Mouse (Mus musculus): ENCODE data around the gene S100a3. TPM values are rescaled to one million over a fixed set of nuclear protein-coding genes. Genes with fewer than 3 reads are reported as not detected.

Gene S100a3
- not detected for total RNA-seq (2021)

GRCm38 (mm10) chr3:90560008-90560628, at the start of gene S100a3:
Gene S100a3 (plus strand): TSS chr3:90560578.
- intact Hi-C loops (cut with DNase I): no loop called here
- no peak for DNase-seq

- no peak for DNase-seq
- intact Hi-C loops (cut with DNase I): no loop called here
Measured at GRCm38 (mm10) chr3:90512276-90512675, 48.1 kb upstream of the S100a3 start.

GRCm38 (mm10) chr3:90512948-90513642, 47.3 kb upstream of the S100a3 start:
- intact Hi-C loops (cut with DNase I): no loop called here
- peak in 1 of 2 experiments; percentile 26 for DNase-seq

- peak; percentile 83 to 87 for DNase-seq
- intact Hi-C loops (cut with DNase I): no loop called here
Measured at GRCm38 (mm10) chr3:90513796-90514590, 46.4 kb upstream of the S100a3 start, which contains the start of the genes S100a1 and S100a13. Gene S100a1 (minus strand): TSS chr3:90514392. Gene S100a13 (plus strand): TSS chr3:90514435.

GRCm38 (mm10) chr3:90514691-90515090, 45.7 kb upstream of the S100a3 start:
- intact Hi-C loops (cut with DNase I): no loop called here

GRCm38 (mm10) chr3:90515242-90515641, 45.1 kb upstream of the S100a3 start:
- DNase-seq: peak; percentile 46 to 47

More at GRCm38 (mm10) chr3:90514691-90515090, 45.7 kb upstream of the S100a3 start:
- DNase-seq: peak; percentile 84

GRCm38 (mm10) chr3:90515789-90516188, 44.6 kb upstream of the S100a3 start:
- DNase-seq: no peak
- intact Hi-C loops (cut with DNase I): no loop called here

More at GRCm38 (mm10) chr3:90515242-90515641, 45.1 kb upstream of the S100a3 start:
- intact Hi-C loops (cut with DNase I): no loop called here

- no peak for DNase-seq
- intact Hi-C loops (cut with DNase I): no loop called here
Measured at GRCm38 (mm10) chr3:90517711-90518110, 42.7 kb upstream of the S100a3 start.

GRCm38 (mm10) chr3:90525421-90525820, 35.0 kb upstream of the S100a3 start:
- intact Hi-C loops (cut with DNase I): loop anchor here (1.0 to 2.0 kb wide), 2 partner anchors 49 to 90 kb away; no protein-coding TSS in a partner anchor
- DNase-seq: peak; percentile 80

GRCm38 (mm10) chr3:90526076-90526475, 34.3 kb upstream of the S100a3 start:
- intact Hi-C loops (cut with DNase I): no loop called here

GRCm38 (mm10) chr3:90526580-90526979, 33.8 kb upstream of the S100a3 start, which contains the start of gene S100a14:
Gene S100a14 (plus strand): TSS chr3:90526856.
- DNase-seq: no peak
- intact Hi-C loops (cut with DNase I): no loop called here

More at GRCm38 (mm10) chr3:90526076-90526475, 34.3 kb upstream of the S100a3 start:
- no peak for DNase-seq

GRCm38 (mm10) chr3:90527291-90527873, 33.0 kb upstream of the S100a3 start:
- no peak for DNase-seq
- intact Hi-C loops (cut with DNase I): no loop called here

- intact Hi-C loops (cut with DNase I): no loop called here
- DNase-seq: no peak
Measured at GRCm38 (mm10) chr3:90531713-90532112, 28.7 kb upstream of the S100a3 start.

- intact Hi-C loops (cut with DNase I): no loop called here
- no peak for DNase-seq
Measured at GRCm38 (mm10) chr3:90535446-90535845, 24.9 kb upstream of the S100a3 start.

- intact Hi-C loops (cut with DNase I): no loop called here
- peak; percentile 87 for DNase-seq
Measured at GRCm38 (mm10) chr3:90537141-90537904, 23.1 kb upstream of the S100a3 start, which contains the start of gene S100a16. Gene S100a16 (plus strand): TSS chr3:90537254.

- intact Hi-C loops (cut with DNase I): no loop called here
- DNase-seq: no peak
Measured at GRCm38 (mm10) chr3:90537905-90538296, 22.5 kb upstream of the S100a3 start.

- peak; percentile 41 to 60 for DNase-seq
- intact Hi-C loops (cut with DNase I): loop anchor here (5.0 kb wide), 2 partner anchors 41 to 76 kb away; no protein-coding TSS in a partner anchor
Measured at GRCm38 (mm10) chr3:90540904-90541303, 19.5 kb upstream of the S100a3 start.

- peak; percentile 53 to 54 for DNase-seq
- intact Hi-C loops (cut with DNase I): no loop called here
Measured at GRCm38 (mm10) chr3:90549676-90550420, 10.5 kb upstream of the S100a3 start.

GRCm38 (mm10) chr3:90550421-90550790, 10.0 kb upstream of the S100a3 start:
- intact Hi-C loops (cut with DNase I): no loop called here
- no peak for DNase-seq
